Mouse (Mus musculus): ENCODE data around the gene Pdhx. TPM values are rescaled to one million over a fixed set of nuclear protein-coding genes. Genes with fewer than 3 reads are reported as not detected.

The Pdhx gene
- polyA plus RNA-seq, 1 experiment, result 1.2 TPM

DNA sequence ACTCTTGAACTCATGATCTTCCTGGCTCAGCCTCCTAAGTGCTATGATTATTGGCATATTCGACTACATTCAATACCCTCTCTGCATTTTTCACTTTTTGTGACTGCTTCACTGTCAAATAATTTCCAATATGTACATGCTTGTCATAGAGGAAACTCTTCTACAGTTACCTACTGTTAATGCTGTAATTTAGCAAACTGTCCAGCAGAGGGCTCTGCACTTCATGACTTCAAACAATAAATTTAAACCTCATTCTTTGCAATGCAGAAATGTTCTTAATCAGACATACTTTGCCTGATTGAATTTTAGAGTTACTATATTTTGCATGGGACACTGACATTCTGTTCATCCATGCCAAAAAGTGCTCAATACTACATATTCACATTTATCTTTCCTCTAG lies 13.1 kb upstream of the Pdhx start:
- peaks cover 61% of the 10 kb centered on the region for H3K36me3 ChIP-seq (replicated peaks; ENCODE audit: low read length)
- H3K27me3 ChIP-seq (replicated peaks), result no peaks in the 10 kb centered on the region
- H3K4me3 ChIP-seq (replicated peaks), result no peak overlapping the region
- no peaks in the 10 kb centered on the region for H3K9me3 ChIP-seq
- TF ChIP-seq GATA1 (IDR thresholded peaks at IDR 0.05; ENCODE audit: borderline replicate concordance, low read length) (no peak), FLI1 (IDR thresholded peaks at IDR 0.05; ENCODE audit: low read length) (no peak)
- H3K4me1 ChIP-seq, result no peaks in the 10 kb centered on the region

GRCm38 (mm10) chr2:103085633-103086032 lies 12.3 kb upstream of the Pdhx start:
- H3K4me1 ChIP-seq, result no peaks in the 10 kb centered on the region
- peaks cover 60% of the 10 kb centered on the region for H3K36me3 ChIP-seq (replicated peaks; ENCODE audit: low read length)
- no peak for TF ChIP-seq FLI1 (IDR thresholded peaks at IDR 0.05; ENCODE audit: low read length)
- no peak for TF ChIP-seq GATA1 (IDR thresholded peaks at IDR 0.05; ENCODE audit: borderline replicate concordance, low read length)
- H3K27me3 ChIP-seq (replicated peaks), result no peaks in the 10 kb centered on the region
- H3K4me3 ChIP-seq (replicated peaks), result no peak overlapping the region
- H3K9me3 ChIP-seq, result no peaks in the 10 kb centered on the region

GRCm38 (mm10) chr2:103084451-103084850 lies 11.1 kb upstream of the Pdhx start:
- TF ChIP-seq FLI1 (IDR thresholded peaks at IDR 0.05; ENCODE audit: low read length), result no peak
- TF ChIP-seq GATA1 (IDR thresholded peaks at IDR 0.05; ENCODE audit: borderline replicate concordance, low read length), result no peak
- Histone ChIP-seq H3K36me3 (replicated peaks; ENCODE audit: low read length) (peaks cover 56% of the 10 kb centered on the region), H3K9me3 (no peaks in the 10 kb centered on the region)

GRCm38 (mm10) chr2:103082853-103083252 lies 9.5 kb upstream of the Pdhx start:
- H3K4me3 ChIP-seq (replicated peaks), result no peak overlapping the region
- no peaks in the 10 kb centered on the region for H3K4me1 ChIP-seq
- TF ChIP-seq GATA1 (IDR thresholded peaks at IDR 0.05; ENCODE audit: borderline replicate concordance, low read length), result no peak
- no peak for TF ChIP-seq FLI1 (IDR thresholded peaks at IDR 0.05; ENCODE audit: low read length)
- H3K36me3 ChIP-seq (replicated peaks; ENCODE audit: low read length), result peaks cover 45% of the 10 kb centered on the region
- no peaks in the 10 kb centered on the region for H3K9me3 ChIP-seq
- H3K27me3 ChIP-seq (replicated peaks), result no peaks in the 10 kb centered on the region

More at GRCm38 (mm10) chr2:103084451-103084850, 11.1 kb upstream of the Pdhx start:
- Histone ChIP-seq H3K27me3 (replicated peaks) (no peaks in the 10 kb centered on the region), H3K4me1 (no peaks in the 10 kb centered on the region), H3K4me3 (replicated peaks) (no peak overlapping the region)

- Histone ChIP-seq H3K27me3 (replicated peaks) (no peaks in the 10 kb centered on the region), H3K4me3 (replicated peaks) (no peak overlapping the region), H3K9me3 (no peaks in the 10 kb centered on the region), H3K36me3 (replicated peaks; ENCODE audit: low read length) (peaks cover 44% of the 10 kb centered on the region), H3K4me1 (no peaks in the 10 kb centered on the region)
- no peak for TF ChIP-seq FLI1 (IDR thresholded peaks at IDR 0.05; ENCODE audit: low read length)
- TF ChIP-seq GATA1 (IDR thresholded peaks at IDR 0.05; ENCODE audit: borderline replicate concordance, low read length), result no peak
These were observed 8.4 kb upstream of the Pdhx start for GRCm38 (mm10) chr2:103081706-103082105.

GRCm38 (mm10) chr2:103081117-103081516 lies 7.8 kb upstream of the Pdhx start:
- H3K9me3 ChIP-seq, result no peaks in the 10 kb centered on the region
- no peak overlapping the region for H3K4me3 ChIP-seq (replicated peaks)
- no peaks in the 10 kb centered on the region for H3K27me3 ChIP-seq (replicated peaks)
- no peaks in the 10 kb centered on the region for H3K4me1 ChIP-seq
- H3K36me3 ChIP-seq (replicated peaks; ENCODE audit: low read length), result peaks cover 46% of the 10 kb centered on the region
- no peak for TF ChIP-seq GATA1 (IDR thresholded peaks at IDR 0.05; ENCODE audit: borderline replicate concordance, low read length)
- TF ChIP-seq FLI1 (IDR thresholded peaks at IDR 0.05; ENCODE audit: low read length), result no peak

DNA sequence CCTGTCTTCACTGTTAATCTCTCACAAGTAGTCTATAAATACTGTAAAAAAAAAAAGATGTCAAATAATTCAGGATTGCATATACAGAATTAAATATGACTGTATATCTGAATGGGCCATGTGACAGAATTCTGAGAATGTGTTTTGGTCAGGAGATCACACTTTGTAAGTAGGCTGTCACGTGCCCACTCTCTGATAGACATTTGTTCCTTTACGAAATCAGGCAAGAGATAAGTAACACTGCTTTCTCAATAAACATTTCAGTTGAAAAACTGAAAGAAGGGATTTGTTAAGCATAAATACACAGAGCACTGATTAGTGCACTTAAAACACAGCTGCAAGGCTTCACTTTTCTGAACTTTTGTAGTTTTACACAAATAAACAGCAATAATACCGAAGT lies 2.7 kb downstream of the Pdhx start:
- Histone ChIP-seq H3K36me3 (replicated peaks; ENCODE audit: low read length) (peaks cover 2% of the 10 kb centered on the region), H3K27me3 (replicated peaks) (no peaks in the 10 kb centered on the region), H3K4me3 (replicated peaks) (no peak overlapping the region), H3K9me3 (0 out of 2 replicates have a peak, but pooled peaks cover 3% of the 10 kb centered on the region), H3K4me1 (peaks cover 59% of the 10 kb centered on the region)
- TF ChIP-seq GATA1 (IDR thresholded peaks at IDR 0.05; ENCODE audit: borderline replicate concordance, low read length), result no peak
- TF ChIP-seq FLI1 (IDR thresholded peaks at IDR 0.05; ENCODE audit: low read length), result no peak

DNA sequence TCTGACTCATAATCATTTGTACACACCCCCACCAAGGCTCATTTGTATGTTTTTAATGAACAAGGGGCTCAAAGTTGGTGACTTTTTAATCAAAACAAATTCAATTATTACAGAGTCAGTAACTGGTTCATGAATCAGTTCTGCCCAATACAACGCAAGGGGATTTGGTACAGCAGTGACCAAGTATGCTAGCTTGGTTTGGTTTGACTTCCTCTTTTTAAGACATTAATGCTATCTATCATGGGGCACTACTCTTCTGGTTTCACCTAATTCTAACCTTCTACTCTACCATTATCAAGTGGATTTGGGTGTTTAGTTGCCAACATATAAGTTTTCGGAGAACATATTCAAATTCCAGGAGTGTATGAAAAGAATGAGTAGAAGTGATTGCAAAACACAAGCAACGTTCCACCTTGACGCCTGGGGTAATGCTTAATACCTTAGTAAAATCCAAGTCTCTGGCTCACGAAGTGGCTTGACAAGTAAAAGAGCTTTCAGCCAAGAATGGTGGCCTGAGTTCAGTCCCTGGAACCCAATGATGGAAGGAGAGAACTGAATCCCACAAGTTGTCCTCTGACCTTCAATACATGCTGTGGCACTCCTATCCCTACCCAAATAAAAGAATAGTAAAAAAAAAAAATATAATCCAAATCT lies 3.4 kb downstream of the Pdhx start:
- H3K9me3 ChIP-seq, result 0 out of 2 replicates have a peak, but pooled peaks cover under 1% of the 10 kb centered on the region
- TF ChIP-seq FLI1 (IDR thresholded peaks at IDR 0.05; ENCODE audit: low read length), result no peak
- no peak for TF ChIP-seq GATA1 (IDR thresholded peaks at IDR 0.05; ENCODE audit: borderline replicate concordance, low read length)
- no peaks in the 10 kb centered on the region for H3K36me3 ChIP-seq (replicated peaks; ENCODE audit: low read length)
- H3K4me3 ChIP-seq (replicated peaks), result no peak overlapping the region
- H3K4me1 ChIP-seq, result peaks cover 56% of the 10 kb centered on the region
- no peaks in the 10 kb centered on the region for H3K27me3 ChIP-seq (replicated peaks)

- Histone ChIP-seq H3K9me3 (no peaks in the 10 kb centered on the region), H3K4me1 (peaks cover 58% of the 10 kb centered on the region), H3K27me3 (replicated peaks) (no peaks in the 10 kb centered on the region), H3K36me3 (replicated peaks; ENCODE audit: low read length) (no peaks in the 10 kb centered on the region), H3K4me3 (replicated peaks) (no peak overlapping the region)
- TF ChIP-seq GATA1 (IDR thresholded peaks at IDR 0.05; ENCODE audit: borderline replicate concordance, low read length), result no peak
- TF ChIP-seq FLI1 (IDR thresholded peaks at IDR 0.05; ENCODE audit: low read length), result no peak
These were observed 4.7 kb downstream of the Pdhx start for GRCm38 (mm10) chr2:103068602-103069001.

DNA sequence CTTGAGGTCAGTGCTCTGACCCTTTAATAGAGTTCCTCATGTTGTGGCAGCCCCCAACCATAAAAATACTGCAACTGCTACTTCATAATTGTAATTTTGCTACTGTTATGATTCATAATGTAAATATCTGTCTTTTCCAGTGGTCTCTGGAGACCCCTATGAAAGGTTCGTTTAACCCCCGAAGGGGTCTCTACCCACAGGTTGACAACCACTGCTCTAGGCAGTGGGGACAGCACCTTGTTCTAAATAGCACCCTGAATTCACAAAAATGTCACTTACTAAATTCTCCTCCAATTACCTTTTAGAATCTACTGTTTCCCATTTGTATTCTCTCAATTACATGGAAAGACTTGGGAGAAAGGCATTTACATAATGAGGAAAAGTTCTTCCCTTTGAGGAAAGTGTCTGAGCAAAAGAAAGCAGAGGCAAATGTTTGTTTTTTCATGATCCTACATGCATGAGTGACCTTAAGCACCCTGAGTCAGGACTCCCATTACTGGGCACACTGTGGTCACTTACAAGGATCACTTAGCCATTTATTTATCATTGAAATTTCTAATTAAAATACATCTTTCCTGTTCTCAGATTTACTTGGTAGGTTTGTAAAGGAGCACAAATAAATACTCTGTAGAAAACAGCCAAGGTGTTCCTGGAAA lies 5.6 kb downstream of the Pdhx start:
- no peaks in the 10 kb centered on the region for H3K27me3 ChIP-seq (replicated peaks)
- TF ChIP-seq FLI1 (IDR thresholded peaks at IDR 0.05; ENCODE audit: low read length) (no peak), GATA1 (IDR thresholded peaks at IDR 0.05; ENCODE audit: borderline replicate concordance, low read length) (no peak)
- no peaks in the 10 kb centered on the region for H3K36me3 ChIP-seq (replicated peaks; ENCODE audit: low read length)
- H3K4me1 ChIP-seq, result peaks cover 60% of the 10 kb centered on the region
- no peaks in the 10 kb centered on the region for H3K9me3 ChIP-seq
- no peak overlapping the region for H3K4me3 ChIP-seq (replicated peaks)

Measured in megakaryocyte, embryonic 14.5 days (primary cell).